ENCODE assay signal across 8 mouse cellular contexts in the genomic region with DNA sequence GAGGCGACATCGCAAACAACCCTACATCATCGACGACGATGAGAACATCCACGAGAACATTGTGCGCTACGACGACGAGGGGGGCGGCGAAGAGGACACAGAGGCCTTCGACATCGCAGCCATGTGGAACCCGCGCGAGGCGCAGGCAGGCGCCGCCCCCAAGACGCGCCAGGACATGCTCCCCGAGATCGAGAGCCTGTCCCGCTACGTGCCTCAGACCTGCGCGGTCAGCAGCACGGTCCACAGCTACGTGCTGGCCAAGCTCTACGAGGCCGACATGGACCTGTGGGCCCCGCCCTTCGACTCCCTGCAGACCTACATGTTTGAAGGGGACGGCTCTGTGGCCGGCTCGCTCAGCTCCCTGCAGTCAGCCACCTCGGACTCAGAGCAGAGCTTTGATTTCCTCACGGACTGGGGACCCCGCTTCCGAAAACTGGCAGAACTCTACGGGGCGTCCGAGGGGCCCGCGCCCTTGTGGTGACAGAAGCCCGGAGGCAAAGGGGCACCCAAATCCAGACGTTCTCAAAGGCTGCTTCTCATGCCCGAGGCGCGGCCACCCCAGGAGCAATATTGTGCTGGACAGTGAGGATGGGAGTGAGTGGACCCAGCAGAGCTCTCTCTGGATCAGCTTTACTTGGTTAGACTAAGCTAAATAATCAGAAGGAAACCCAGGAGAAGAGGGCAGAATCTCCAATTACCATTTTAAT.
A peak's percentile ranks its signal among the peaks of the same experiment; 100 is the strongest.
DNase-seq lines count a peak whose midpoint lies in the region; ATAC-seq lines count a peak whose summit lies in the region.

No protein-coding gene starts in this region.

- peaks cover 5% of the 10 kb centered on the region; the same call in 1 of the 2 replicates for H3K4me1 ChIP-seq in megakaryocyte, embryonic 14.5 days
- H3K4me1 ChIP-seq in embryonic facial prominence, embryonic 14.5 days (ENCODE audit: control insufficient read depth, insufficient read depth, low read length): peaks cover 5% of the 10 kb centered on the region; the same call in 1 of the 2 replicates
- H3K4me1 ChIP-seq in hindbrain, embryonic 13.5 days (replicated peaks): no peaks in the 10 kb centered on the region; the same call in 1 of the 2 replicates
- no peaks in the 10 kb centered on the region for H3K4me1 ChIP-seq in neural tube, embryonic 14.5 days (ENCODE audit: control insufficient read depth, insufficient read depth, low read length)

- peaks cover 7% of the 10 kb centered on the region for H3K9me3 ChIP-seq in megakaryocyte, embryonic 14.5 days
- no peaks in the 10 kb centered on the region for H3K9me3 ChIP-seq in embryonic facial prominence, embryonic 14.5 days (ENCODE audit: control insufficient read depth, low read length)
- no peaks in the 10 kb centered on the region for H3K9me3 ChIP-seq in hindbrain, embryonic 13.5 days
- H3K9me3 ChIP-seq in neural tube, embryonic 14.5 days (ENCODE audit: control insufficient read depth, low read length): no peaks in the 10 kb centered on the region

- DNase-seq in embryonic facial prominence, embryonic 14.5 days (ENCODE audit: low spot score): peak; percentile 36
- peak; percentile 18 for DNase-seq in liver
- DNase-seq in left cerebral cortex, adult 8-10 months (ENCODE audit: low spot score in 2 of 2): no peak
- no peak for DNase-seq in left cerebral cortex, postnatal 14 days (ENCODE audit: low spot score in 2 of 2)

- peaks cover 8% of the 10 kb centered on the region for H3K27me3 ChIP-seq in megakaryocyte, embryonic 14.5 days (replicated peaks)
- H3K27me3 ChIP-seq in embryonic facial prominence, embryonic 14.5 days (replicated peaks; ENCODE audit: control insufficient read depth, insufficient read depth, low read length): no peaks in the 10 kb centered on the region
- no peaks in the 10 kb centered on the region for H3K27me3 ChIP-seq in hindbrain, embryonic 13.5 days
- no peaks in the 10 kb centered on the region for H3K27me3 ChIP-seq in neural tube, embryonic 14.5 days (ENCODE audit: control insufficient read depth, insufficient read depth, low read length)

- H3K27ac ChIP-seq in embryonic facial prominence, embryonic 14.5 days (replicated peaks; ENCODE audit: low read depth, low read length): no peak overlapping the region
- no peak overlapping the region for H3K27ac ChIP-seq in hindbrain, embryonic 13.5 days
- no peak overlapping the region for H3K27ac ChIP-seq in neural tube, embryonic 14.5 days (ENCODE audit: low read depth, low read length)

- no peaks in the 10 kb centered on the region for H3K36me3 ChIP-seq in megakaryocyte, embryonic 14.5 days (replicated peaks; ENCODE audit: low read length)
- H3K36me3 ChIP-seq in embryonic facial prominence, embryonic 14.5 days (ENCODE audit: control insufficient read depth, insufficient read depth, low read length): no peaks in the 10 kb centered on the region
- no peaks in the 10 kb centered on the region for H3K36me3 ChIP-seq in hindbrain, embryonic 13.5 days
- H3K36me3 ChIP-seq in neural tube, embryonic 14.5 days (ENCODE audit: control insufficient read depth, insufficient read depth, low read length): no peaks in the 10 kb centered on the region

- intact Hi-C loops in left cerebral cortex, postnatal 14 days (cut with DNase I): loop anchor here (10.0 kb wide), 1 partner anchor 361 kb away; a partner anchor contains a TSS

- peak overlapping the region; percentile 73 for H3K4me3 ChIP-seq in megakaryocyte, embryonic 14.5 days (replicated peaks)
- peak overlapping the region; percentile 46 for H3K4me3 ChIP-seq in embryonic facial prominence, embryonic 14.5 days (ENCODE audit: low read depth, low read length)
- peak overlapping the region; percentile 50 for H3K4me3 ChIP-seq in hindbrain, embryonic 13.5 days
- H3K4me3 ChIP-seq in neural tube, embryonic 14.5 days (ENCODE audit: low read depth, low read length): peak overlapping the region; percentile 32

- no peak for ATAC-seq in megakaryocyte, adult 5-6 weeks (ENCODE audit: poor library complexity, severe bottlenecking)
- ATAC-seq in embryonic facial prominence, embryonic 14.5 days (ENCODE audit: low read depth): peak; percentile 70
- peak; percentile 80 for ATAC-seq in hindbrain, embryonic 13.5 days (ENCODE audit: low FRiP score)
- peak; percentile 92 for ATAC-seq in neural tube, embryonic 14.5 days (ENCODE audit: low read depth)

- peak overlapping the region; percentile 90 for H3K4me2 ChIP-seq in embryonic facial prominence, embryonic 14.5 days (ENCODE audit: low read depth, low read length)
- H3K4me2 ChIP-seq in hindbrain, embryonic 13.5 days: peak overlapping the region; percentile 74
- peak overlapping the region; percentile 68 for H3K4me2 ChIP-seq in neural tube, embryonic 14.5 days (ENCODE audit: low read depth, low read length)

- peak overlapping the region; percentile 59 for H3K9ac ChIP-seq in embryonic facial prominence, embryonic 14.5 days (ENCODE audit: low read depth, low read length)
- peak overlapping the region; percentile 76 for H3K9ac ChIP-seq in hindbrain, embryonic 13.5 days
- H3K9ac ChIP-seq in neural tube, embryonic 14.5 days (replicated peaks; ENCODE audit: low read depth, low read length): peak overlapping the region; percentile 58

- WGBS in embryonic facial prominence, embryonic 14.5 days: 15% methylated on average over 50 of the region's 51 CpGs
- WGBS in hindbrain, embryonic 13.5 days: 6% methylated on average over 51 of the region's 51 CpGs
- WGBS in neural tube, embryonic 14.5 days: 4% methylated on average over 51 of the region's 51 CpGs

Comparison
In these comparisons a context has a peak if more than half of its experiments do, and no peak if none do; other contexts are left out.
1. DNase-seq: peak in embryonic facial prominence, embryonic 14.5 days (single experiment) and liver (single experiment); none in left cerebral cortex, adult 8-10 months (0 of 2) and left cerebral cortex, postnatal 14 days (0 of 2).
2. Peak in every context shown above with its lines, with median percentiles within 50 percentile points of each other: H3K4me3 ChIP-seq, H3K4me2 ChIP-seq and H3K9ac ChIP-seq.